Mouse (Mus musculus) hindbrain, embryonic 11.5 days (tissue): ENCODE data around the gene Gm13119. TPM values are rescaled to one million over a fixed set of nuclear protein-coding genes. Genes with fewer than 3 reads are reported as not detected.

ENCODE experiments used
- ATAC-seq: fragments of 200-750 bp; cut with Nextera tagmentation; 2 replicates; pipeline ENCODE4 v1.8.0; 2017; ENCODE audit warnings: mild to moderate bottlenecking, moderate TSS enrichment, moderate library complexity; ENCODE audit not compliant: low FRiP score
- DNase-seq: peaks from one replicate; pipeline ENCODE4 v3.0.0-alpha.2; 2015; ENCODE audit warnings: low spot score
- H3K27ac ChIP-seq: fragments of 300-500 bp; sonication (generic); 2 replicates; pipeline ENCODE4 v1.5.1; 2014; ENCODE audit warnings: mild to moderate bottlenecking, low read depth, low read length
- H3K27me3 ChIP-seq: fragments of 300-500 bp; sonication (generic); 2 replicates; pipeline ENCODE4 v1.6.1; 2014; ENCODE audit warnings: mild to moderate bottlenecking, low read length, moderate library complexity, mixed read lengths; ENCODE audit not compliant: control insufficient read depth, insufficient read depth
- H3K36me3 ChIP-seq: fragments of 300-500 bp; sonication (generic); 2 replicates; pipeline ENCODE4 v1.6.1; 2014; ENCODE audit warnings: mild to moderate bottlenecking, low read length, moderate library complexity, mixed read lengths; ENCODE audit not compliant: control insufficient read depth, insufficient read depth
- H3K4me1 ChIP-seq: fragments of 300-500 bp; sonication (generic); replicated peaks from 2 replicates; pipeline ENCODE4 v1.6.1; 2014; ENCODE audit warnings: low read length, mixed read lengths; ENCODE audit not compliant: control insufficient read depth, insufficient read depth
- H3K4me2 ChIP-seq: fragments of 300-500 bp; sonication (generic); replicated peaks from 2 replicates; pipeline ENCODE4 v1.6.1; 2014; ENCODE audit warnings: mild to moderate bottlenecking, low read depth, low read length
- H3K4me3 ChIP-seq: fragments of 300-500 bp; sonication (generic); 2 replicates; pipeline ENCODE4 v1.5.1; 2014; ENCODE audit warnings: low read depth, low read length
- H3K9ac ChIP-seq: fragments of 300-500 bp; sonication (generic); 2 replicates; pipeline ENCODE4 v1.6.1; 2014; ENCODE audit warnings: low read depth, low read length
- H3K9me3 ChIP-seq: fragments of 300-500 bp; sonication (generic); 2 replicates; pipeline ENCODE4 v1.6.1; 2016; ENCODE audit warnings: low read length; ENCODE audit not compliant: control insufficient read depth
- WGBS: fragments of 180-500 bp; shearing (Covaris S2); extraction: QIAGEN DNeasy Blood & Tissue Kit; methylation state at CpG from one replicate; pipeline ENCODE4 v1.1.7; 2014; 5-methylcytosine and 5-hydroxymethylcytosine counted together
- polyA plus RNA-seq: library from polyadenylated mRNA; unstranded; fragments of >200 nt; fragmentation: Nextera tagmentation; extraction: Ambion mirVana; gene quantifications from 2 replicates; pipeline ENCODE4 v1.2.1, GENCODE M21; 2014

Gm13119 gene
- polyA plus RNA-seq, 1 experiment from 2014 or later = not detected

DNA sequence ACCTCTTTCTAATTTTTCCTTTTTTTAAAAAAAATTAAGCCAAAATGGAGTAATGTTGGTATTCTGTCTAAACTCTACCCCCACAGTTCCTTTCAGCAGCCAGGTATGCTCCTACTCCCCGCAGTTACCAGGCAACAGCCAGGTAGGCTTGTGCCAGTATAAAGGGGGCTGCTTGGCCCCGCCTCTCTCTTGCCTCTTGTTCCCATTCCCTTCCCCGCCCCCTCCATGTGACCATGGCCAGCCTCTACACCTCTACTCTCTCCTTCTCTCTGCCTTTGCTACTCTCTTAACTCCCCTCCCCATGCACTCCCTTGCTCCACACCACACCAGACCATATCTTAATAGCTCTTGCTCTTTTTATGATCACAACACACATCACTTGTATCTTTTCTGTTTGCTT, 48.5 kb downstream of the Gm13119 start:
- Histone ChIP-seq H3K9ac (no peak overlapping the region), H3K27me3 (no peaks in the 10 kb centered on the region), H3K9me3 (no peaks in the 10 kb centered on the region), H3K4me3 (no peak overlapping the region), H3K36me3 (no peaks in the 10 kb centered on the region), H3K4me1 (no peaks in the 10 kb centered on the region), H3K4me2 (no peak overlapping the region), H3K27ac (no peak overlapping the region)
- DNase-seq (no peak), ATAC-seq (no peak)
- WGBS = 57% methylated on average over 3 of the region's 3 CpGs

GRCm38 (mm10) chr4:144408290-144408689, 50.5 kb downstream of the Gm13119 start, which contains the start of gene Pramef12:
Gene Pramef12, minus strand, starts transcription at chr4:144408464.
- Histone ChIP-seq H3K4me2 (no peak within 1 kb of the TSS), H3K4me3 (no peak within 1 kb of the TSS), H3K36me3 (no peaks in the 10 kb centered on the region), H3K9ac (no peak within 1 kb of the TSS), H3K4me1 (no peaks in the 10 kb centered on the region), H3K9me3 (no peaks in the 10 kb centered on the region), H3K27me3 (no peaks in the 10 kb centered on the region), H3K27ac (no peak within 1 kb of the TSS)
- DNase-seq (no peak), ATAC-seq (no peak)
- WGBS = 84% methylated on average over 9 of the region's 9 CpGs

Other genes with a start within 250 kb of the Gm13119 start
- gene Oog3, start 195.3 kb upstream of the Gm13119 start, polyA plus RNA-seq = not detected in 2 replicates
- not detected in 2 replicates for gene Oog2, start 167.2 kb upstream of the Gm13119 start, polyA plus RNA-seq
- gene C87977, start 144.6 kb upstream of the Gm13119 start, polyA plus RNA-seq = not detected in 2 replicates
- not detected in 2 replicates for gene Pramel5, start 77.5 kb upstream of the Gm13119 start, polyA plus RNA-seq
- not detected in 2 replicates for gene Gm13128, start 27.7 kb upstream of the Gm13119 start, polyA plus RNA-seq
- not detected in 2 replicates for gene Pramef20, start 20.0 kb downstream of the Gm13119 start, polyA plus RNA-seq
- gene Pramef12, start 50.5 kb downstream of the Gm13119 start, polyA plus RNA-seq = 0.12 TPM in 1 of 2 replicates, not detected in the other
- gene 1700012P22Rik, start 80.8 kb downstream of the Gm13119 start, polyA plus RNA-seq = 0.21 and 0.29 TPM in 2 replicates
- not detected in 2 replicates for gene Gm9944, start 95.4 kb downstream of the Gm13119 start, polyA plus RNA-seq
- gene Aadacl3, start 105.8 kb downstream of the Gm13119 start, polyA plus RNA-seq = not detected in 2 replicates
- not detected in 2 replicates for gene 9430007A20Rik, start 161.9 kb downstream of the Gm13119 start, polyA plus RNA-seq
- gene Gm13124, start 207.2 kb downstream of the Gm13119 start, polyA plus RNA-seq = not detected in 2 replicates